Mouse (Mus musculus) stomach, postnatal 0 days (tissue): ENCODE measurements around the gene Defb21.

Experiments used
- CTCF ChIP-seq: IDR thresholded peaks from 2 replicates; pipeline ENCODE4 v1.5.1; 2016; ENCODE audit warnings: antibody characterized with exemption, low read depth, mild to moderate bottlenecking, moderate library complexity
- EP300 ChIP-seq: optimal IDR thresholded peaks from 2 replicates; pipeline ENCODE3; 2016; ENCODE audit warnings: antibody characterized with exemption

DNA sequence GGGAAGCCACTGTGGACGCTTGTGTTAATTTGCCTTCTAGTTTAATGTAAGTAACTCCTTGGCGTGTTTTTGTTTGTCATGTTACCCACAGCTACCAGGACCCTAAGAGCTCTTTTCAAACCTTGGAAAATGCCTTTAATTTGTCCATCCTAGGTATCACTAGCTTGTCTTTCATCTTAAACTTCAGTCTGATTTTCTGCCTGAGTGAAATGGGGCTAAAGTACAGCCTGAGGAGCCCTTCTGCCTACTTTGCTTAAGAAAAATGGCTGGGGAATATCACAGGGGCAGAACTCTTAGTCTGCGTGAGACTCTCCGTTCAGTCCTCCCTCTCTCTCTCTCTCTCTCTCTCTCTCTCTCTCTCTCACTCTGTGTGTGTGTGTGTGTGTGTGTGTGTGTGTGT lies 2.7 kb upstream of the Defb21 start:
- TF ChIP-seq CTCF (no peak), EP300 (no peak)
